ENCODE assay signal across 8 mouse cellular contexts in the genomic region with DNA sequence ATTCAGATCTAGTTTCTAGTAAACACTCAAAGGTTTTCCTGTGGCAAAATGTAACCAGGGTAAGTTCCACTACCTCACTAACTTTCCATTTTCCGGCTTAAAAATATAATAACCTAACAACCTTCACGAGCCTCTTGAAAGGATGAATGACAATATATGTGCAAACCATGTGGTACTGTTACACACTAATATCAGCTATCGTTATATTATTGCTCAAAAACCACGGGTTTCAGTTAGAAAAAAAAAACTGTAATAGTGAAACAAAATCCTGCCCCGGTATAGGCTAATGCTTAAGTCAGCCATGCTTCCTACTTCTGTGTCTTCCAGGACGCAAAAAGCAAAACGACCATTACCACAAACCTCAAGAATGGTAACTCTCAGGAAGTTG. TPM values are rescaled to one million over a fixed set of nuclear protein-coding genes. Genes with fewer than 3 reads are reported as not detected.
DNase-seq lines count a peak whose midpoint lies in the region; ATAC-seq and TF ChIP-seq lines count a peak whose summit lies in the region.

No protein-coding gene starts in this region.

- peak overlapping the region; percentile 93 for H3K27ac ChIP-seq in left cerebral cortex, adult 2 months
- H3K27ac ChIP-seq in cortical plate, adult 2 months (ENCODE audit: insufficient read depth, low read length) = no peak overlapping the region
- 0 out of 2 replicates have a peak overlapping the region, but pooled peaks have one; percentile 89 for H3K27ac ChIP-seq in intestine, embryonic 15.5 days

- DNase-seq in left cerebral cortex, adult 2 months (ENCODE audit: extremely low spot score in 1 of 2, low spot score in 2 of 2) = no peak
- DNase-seq in left cerebral cortex, adult 18-20 months (ENCODE audit: low spot score in 2 of 2) = no peak
- no peak for DNase-seq in cerebellum, adult 8-10 months
- no peak for DNase-seq in frontal cortex, postnatal 36 days (ENCODE audit: low spot score in 2 of 2)

- H3K9me3 ChIP-seq in intestine, embryonic 15.5 days = no peaks in the 10 kb centered on the region

- no peaks in the 10 kb centered on the region for H3K27me3 ChIP-seq in intestine, embryonic 15.5 days (replicated peaks)
- H3K27me3 ChIP-seq in myocyte (ENCODE audit: control insufficient read depth, insufficient read depth, insufficient read length) = no peaks in the 10 kb centered on the region

- TF ChIP-seq CTCF in left cerebral cortex, adult 2 months (IDR thresholded peaks at IDR 0.05) = no peak
- no peak for TF ChIP-seq CTCF in cortical plate, adult 2 months (IDR thresholded peaks at IDR 0.05; ENCODE audit: extremely low read depth, insufficient read depth, low read length)

- peak overlapping the region; percentile 81 for H3K9ac ChIP-seq in intestine, embryonic 15.5 days

- peak overlapping the region; percentile 83 for H3K4me3 ChIP-seq in left cerebral cortex, adult 2 months
- H3K4me3 ChIP-seq in cortical plate, adult 2 months (ENCODE audit: insufficient read depth, low read length) = peak overlapping the region; percentile 94
- peak overlapping the region; percentile 80 for H3K4me3 ChIP-seq in intestine, embryonic 15.5 days (replicated peaks)
- peak overlapping the region; percentile 94 for H3K4me3 ChIP-seq in myocyte

- no peak for TF ChIP-seq POLR2A in cortical plate, adult 2 months (IDR thresholded peaks at IDR 0.05; ENCODE audit: extremely low read depth, insufficient read depth, low read length)
- no peak for TF ChIP-seq POLR2A in myocyte (IDR thresholded peaks at IDR 0.05; ENCODE audit: insufficient read length, low read depth)

- H3K4me1 ChIP-seq in cortical plate, adult 2 months (ENCODE audit: control insufficient read depth, insufficient read depth, low read length) = peaks cover 2% of the 10 kb centered on the region; the same call in 1 of the 2 replicates
- H3K4me1 ChIP-seq in intestine, embryonic 15.5 days (replicated peaks) = peaks cover 2% of the 10 kb centered on the region; the same call in 1 of the 2 replicates

- WGBS in intestine, embryonic 15.5 days = 8% methylated on average over 7 of the region's 7 CpGs

- ATAC-seq in intestine, embryonic 15.5 days = no peak
- no peak for ATAC-seq in erythroid progenitor cell, adult 5-6 weeks (replicated peaks; ENCODE audit: low FRiP score, poor library complexity, severe bottlenecking)

- peaks cover 48% of the 10 kb centered on the region for H3K79me2 ChIP-seq in myocyte (ENCODE audit: control insufficient read depth, insufficient read depth)

- intact Hi-C loops in left cerebral cortex, adult 2 months (cut with DNase I) = no loop called here

- H3K4me2 ChIP-seq in intestine, embryonic 15.5 days (replicated peaks) = peak overlapping the region; percentile 58
- peak overlapping the region; percentile 63 for H3K4me2 ChIP-seq in myocyte (ENCODE audit: low read depth)

- H3ac ChIP-seq in myocyte (ENCODE audit: control insufficient read depth, insufficient read length) = peak overlapping the region; percentile 43

- no peaks in the 10 kb centered on the region for H3K36me3 ChIP-seq in intestine, embryonic 15.5 days
- no peaks in the 10 kb centered on the region for H3K36me3 ChIP-seq in myocyte (ENCODE audit: control insufficient read depth, insufficient read depth)

TF ChIP-seq in myocyte, 11 proteins besides CTCF, POLR2A, EP300 and RAD21:
- no peak for TF ChIP-seq SRF (IDR thresholded peaks at IDR 0.05; ENCODE audit: control insufficient read depth, insufficient read length, low read depth)
- TF ChIP-seq E2F4 (IDR thresholded peaks at IDR 0.05; ENCODE audit: insufficient read depth) = no peak
- TF ChIP-seq POLR2AphosphoS2 (IDR thresholded peaks at IDR 0.05; ENCODE audit: insufficient read length, low read depth) = no peak
- no peak for TF ChIP-seq CEBPB (IDR thresholded peaks at IDR 0.05; ENCODE audit: insufficient read depth, poor library complexity, severe bottlenecking)

RNA-seq across cellular contexts. Expression of a gene that starts 1.1 kb away (rescaled TPM):
- 10 to 100 TPM in 1 of 2 experiments, 1 to 10 TPM in 1; 8.8 to 10.5 TPM for total RNA-seq in left cerebral cortex, adult 2 months (2021)
- 10 to 100 TPM in 1 of 2 experiments, 1 to 10 TPM in 1; 8.4 to 12.3 TPM for total RNA-seq in left cerebral cortex, adult 18-20 months (2021)
- polyA plus RNA-seq in cortical plate, adult 2 months (2012; rRNA removed) = 9.1 and 9.8 TPM in 2 replicates
- polyA plus RNA-seq in intestine, embryonic 15.5 days (2015; fragmentation: Nextera tagmentation; extraction: Ambion mirVana) = 14.6 and 15.8 TPM in 2 replicates
- 4.0 TPM for polyA plus RNA-seq in myocyte (2012; fragmentation: generic; extraction: Trizol)
- 13.0 and 24.3 TPM in 2 replicates for total RNA-seq in erythroid progenitor cell, adult 5-6 weeks (2015; ENCODE audit: low replicate concordance)
- 21.6 and 26.6 TPM in 2 replicates for total RNA-seq in erythroid progenitor cell, adult 5-6 weeks (2017; ENCODE audit: low replicate concordance)

RNA-seq across cellular contexts. Expression of a gene that starts 1.3 kb away (rescaled TPM):
- total RNA-seq in left cerebral cortex, adult 2 months (2021) = 10 to 100 TPM; 27.2 to 30.5 TPM
- 10 to 100 TPM; 24.8 to 29.2 TPM for total RNA-seq in left cerebral cortex, adult 18-20 months (2021)
- polyA plus RNA-seq in cortical plate, adult 2 months (2012; rRNA removed) = 23.9 TPM in 2 replicates
- 34.6 and 37.9 TPM in 2 replicates for polyA plus RNA-seq in intestine, embryonic 15.5 days (2015; fragmentation: Nextera tagmentation; extraction: Ambion mirVana)
- polyA plus RNA-seq in myocyte (2012; fragmentation: generic; extraction: Trizol) = 3.7 TPM
- 6.8 and 14.3 TPM in 2 replicates for total RNA-seq in erythroid progenitor cell, adult 5-6 weeks (2015; ENCODE audit: low replicate concordance)
- total RNA-seq in erythroid progenitor cell, adult 5-6 weeks (2017; ENCODE audit: low replicate concordance) = 6.8 and 9.1 TPM in 2 replicates
